Mouse (Mus musculus) myocyte (in vitro differentiated cells): Measurements from ENCODE around the gene Zdhhc19. TPM values are rescaled to one million over a fixed set of nuclear protein-coding genes. Genes with fewer than 3 reads are reported as not detected.

Experiments
- H3K27me3 ChIP-seq: one replicate; pipeline ENCODE4 v1.6.1; 2011; ENCODE audit not compliant: control insufficient read depth, insufficient read depth, insufficient read length
- H3K36me3 ChIP-seq: one replicate; pipeline ENCODE4 v1.6.1; 2011; ENCODE audit not compliant: control insufficient read depth, insufficient read depth
- H3K4me2 ChIP-seq: one replicate; pipeline ENCODE4 v1.6.1; 2011; ENCODE audit warnings: low read depth, control low read depth
- H3K4me3 ChIP-seq: one replicate; pipeline ENCODE4 v1.5.1; 2011; ENCODE audit warnings: mild to moderate bottlenecking, control low read depth, moderate library complexity
- H3K79me2 ChIP-seq: one replicate; pipeline ENCODE4 v1.6.1; 2011; ENCODE audit not compliant: control insufficient read depth, insufficient read depth
- H3ac ChIP-seq: one replicate; pipeline ENCODE4 v1.6.1; 2011; ENCODE audit not compliant: control insufficient read depth, insufficient read length
- CEBPB ChIP-seq: IDR thresholded peaks from 2 replicates; pipeline ENCODE4 v1.6.1; 2011; ENCODE audit warnings: mild to moderate bottlenecking, moderate library complexity; ENCODE audit not compliant: poor library complexity, insufficient read depth, severe bottlenecking
- E2F4 ChIP-seq: IDR thresholded peaks from one replicate; pipeline ENCODE4 v1.6.1; 2011; ENCODE audit warnings: mild to moderate bottlenecking, control low read depth, moderate library complexity; ENCODE audit not compliant: insufficient read depth
- MAX ChIP-seq: IDR thresholded peaks from one replicate; pipeline ENCODE4 v1.6.1; 2011; ENCODE audit warnings: low read depth, mild to moderate bottlenecking, control low read depth
- MYOD1 ChIP-seq, 3 experiments: IDR thresholded peaks; one replicate each; pipeline ENCODE4 v1.6.1; 2011; ENCODE audit warnings: control low read depth in 2 of 3, low read depth in 2 of 3, mild to moderate bottlenecking in 2 of 3, moderate library complexity in 1 of 3; ENCODE audit not compliant: insufficient read length in 2 of 3, control insufficient read depth in 1 of 3
- MYOG ChIP-seq, 3 experiments: IDR thresholded peaks; one replicate each; pipeline ENCODE4 v1.6.1; 2011; ENCODE audit warnings: control low read depth in 2 of 3, low read depth in 2 of 3, mild to moderate bottlenecking in 2 of 3; ENCODE audit not compliant: insufficient read length in 2 of 3, control insufficient read depth in 1 of 3, insufficient read depth in 1 of 3
- POLR2A ChIP-seq: IDR thresholded peaks from one replicate; pipeline ENCODE4 v1.6.1; 2011; ENCODE audit warnings: low read depth, mild to moderate bottlenecking, control low read depth, moderate library complexity; ENCODE audit not compliant: insufficient read length
- POLR2AphosphoS2 ChIP-seq: IDR thresholded peaks from one replicate; pipeline ENCODE4 v1.6.1; 2011; ENCODE audit warnings: low read depth, control low read depth; ENCODE audit not compliant: insufficient read length
- REST ChIP-seq: IDR thresholded peaks from one replicate; pipeline ENCODE4 v1.6.1; 2011; ENCODE audit warnings: mild to moderate bottlenecking, control low read depth, moderate library complexity; ENCODE audit not compliant: insufficient read depth, insufficient read length
- SRF ChIP-seq: IDR thresholded peaks from one replicate; pipeline ENCODE4 v1.6.1; 2011; ENCODE audit warnings: low read depth; ENCODE audit not compliant: control insufficient read depth, insufficient read length
- TCF12 ChIP-seq: IDR thresholded peaks from one replicate; pipeline ENCODE4 v1.6.1; 2011; ENCODE audit warnings: mild to moderate bottlenecking, control low read depth; ENCODE audit not compliant: poor library complexity, insufficient read depth, severe bottlenecking
- TCF3 ChIP-seq: IDR thresholded peaks from one replicate; pipeline ENCODE4 v1.6.1; 2011; ENCODE audit warnings: low read depth, control low read depth; ENCODE audit not compliant: insufficient read length
- USF1 ChIP-seq: IDR thresholded peaks from one replicate; pipeline ENCODE4 v1.6.1; 2011; ENCODE audit warnings: low read depth, mild to moderate bottlenecking, control low read depth, moderate library complexity
- polyA plus RNA-seq: library from polyadenylated mRNA; unstranded; fragments of >200 nt; fragmentation: generic; extraction: Trizol; gene quantifications from one replicate; pipeline ENCODE4 v1.2.1, GENCODE M21; 2012; ENCODE audit warnings: missing spikeins

Gene Zdhhc19
- polyA plus RNA-seq, 1 experiment, result not detected

- Histone ChIP-seq H3ac (no peak overlapping the region), H3K36me3 (no peaks in the 10 kb centered on the region), H3K4me2 (no peak overlapping the region), H3K79me2 (no peaks in the 10 kb centered on the region), H3K27me3 (no peaks in the 10 kb centered on the region), H3K4me3 (no peak overlapping the region)
- TF ChIP-seq MYOD1 (IDR thresholded peaks at IDR 0.05; ENCODE audit: control insufficient read depth in 1 of 3, insufficient read length in 2 of 3, low read depth in 2 of 3) (no peak), SRF (no peak), USF1 (no peak), TCF3 (no peak), POLR2AphosphoS2 (no peak), MYOG (IDR thresholded peaks at IDR 0.05; ENCODE audit: control insufficient read depth in 1 of 3, insufficient read depth in 1 of 3, insufficient read length in 2 of 3, low read depth in 2 of 3) (no peak), CEBPB (no peak), POLR2A (no peak), TCF12 (no peak), MAX (no peak), REST (no peak), E2F4 (no peak)
These were observed 16.9 kb downstream of the Zdhhc19 start for GRCm38 (mm10) chr16:32512921-32513320.

- H3ac ChIP-seq, result no peak overlapping the region
- H3K27me3 ChIP-seq, result no peaks in the 10 kb centered on the region
- TF ChIP-seq POLR2AphosphoS2 (no peak), CEBPB (no peak)
These were observed 17.3 kb downstream of the Zdhhc19 start for GRCm38 (mm10) chr16:32513401-32513800.

GRCm38 (mm10) chr16:32513948-32514347, 17.9 kb downstream of the Zdhhc19 start:
- TF ChIP-seq CEBPB, result no peak
- no peak for TF ChIP-seq POLR2A
- no peak for TF ChIP-seq USF1
- no peak for TF ChIP-seq TCF3
- no peak for TF ChIP-seq MYOD1 (IDR thresholded peaks at IDR 0.05; ENCODE audit: control insufficient read depth in 1 of 3, insufficient read length in 2 of 3, low read depth in 2 of 3)
- no peak for TF ChIP-seq SRF
- TF ChIP-seq MAX, result no peak
- no peak for TF ChIP-seq POLR2AphosphoS2
- no peak for TF ChIP-seq MYOG (IDR thresholded peaks at IDR 0.05; ENCODE audit: control insufficient read depth in 1 of 3, insufficient read depth in 1 of 3, insufficient read length in 2 of 3, low read depth in 2 of 3)
- TF ChIP-seq E2F4, result no peak
- TF ChIP-seq REST, result no peak
- no peak for TF ChIP-seq TCF12
- Histone ChIP-seq H3K4me2 (no peak overlapping the region), H3K27me3 (no peaks in the 10 kb centered on the region), H3K4me3 (no peak overlapping the region), H3K79me2 (no peaks in the 10 kb centered on the region), H3ac (no peak overlapping the region), H3K36me3 (no peaks in the 10 kb centered on the region)

More at GRCm38 (mm10) chr16:32513401-32513800, 17.3 kb downstream of the Zdhhc19 start:
- no peak overlapping the region for H3K4me2 ChIP-seq
- no peaks in the 10 kb centered on the region for H3K79me2 ChIP-seq
- H3K36me3 ChIP-seq, result no peaks in the 10 kb centered on the region
- H3K4me3 ChIP-seq, result no peak overlapping the region

GRCm38 (mm10) chr16:32516006-32516962, 20.2 kb downstream of the Zdhhc19 start:
- TF ChIP-seq POLR2A (peak; percentile 69), REST (no peak), CEBPB (no peak), MAX (no peak), E2F4 (no peak), USF1 (no peak), TCF12 (peak; percentile 81), TCF3 (peak; percentile 11), POLR2AphosphoS2 (no peak), MYOD1 (IDR thresholded peaks at IDR 0.05; ENCODE audit: control insufficient read depth in 1 of 3, insufficient read length in 2 of 3, low read depth in 2 of 3) (peak in 2 of 3 experiments; percentile 82 to 90), SRF (no peak), MYOG (IDR thresholded peaks at IDR 0.05; ENCODE audit: control insufficient read depth in 1 of 3, insufficient read depth in 1 of 3, insufficient read length in 2 of 3, low read depth in 2 of 3) (peak; percentile 13 to 84 (median 72))
- H3K36me3 ChIP-seq, result no peaks in the 10 kb centered on the region
- peak overlapping the region; percentile 75 for H3K4me2 ChIP-seq
- peak overlapping the region; percentile 4 for H3K4me3 ChIP-seq
- no peak overlapping the region for H3ac ChIP-seq
- no peaks in the 10 kb centered on the region for H3K27me3 ChIP-seq
- no peaks in the 10 kb centered on the region for H3K79me2 ChIP-seq
